Mouse (Mus musculus) monocyte, adult 5-6 weeks (primary cell): Measurements from ENCODE around the gene Gpr35. TPM values are rescaled to one million over a fixed set of nuclear protein-coding genes. Genes with fewer than 3 reads are reported as not detected.

ENCODE experiments used
- ATAC-seq: fragments of 153-309, 156-312 bp; replicated peaks from 2 replicates; pipeline ENCODE4 v1.8.0; 2017; ENCODE audit warnings: mild to moderate bottlenecking; ENCODE audit not compliant: low TSS enrichment, insufficient number of reproducible peaks, severe bottlenecking, poor library complexity, low FRiP score
- total RNA-seq: library from RNA; stranded (forward); fragments of 200-1000, 200-491, 200-594 nt; gene quantifications from 3 replicates; pipeline ENCODE4 v1.2.3, GENCODE M21; 2017

Gene Gpr35
- total RNA-seq, 1 experiment from 2014 or later = 58.5 TPM

GRCm38 (mm10) chr1:92971879-92972795 is 21.5 kb downstream of the Gpr35 start:
- peak; percentile 79 for ATAC-seq

- peak; percentile 82 for ATAC-seq
Measured at GRCm38 (mm10) chr1:92972854-92973253, 22.2 kb downstream of the Gpr35 start.

GRCm38 (mm10) chr1:92976141-92976566 is 25.5 kb downstream of the Gpr35 start:
- no peak for ATAC-seq

- peak; percentile 41; the same call in 1 of the 2 replicates for ATAC-seq
Measured at GRCm38 (mm10) chr1:92978645-92979044, 28.0 kb downstream of the Gpr35 start.

GRCm38 (mm10) chr1:92979073-92979602 is 28.5 kb downstream of the Gpr35 start:
- no peak for ATAC-seq

- ATAC-seq = no peak
Measured at GRCm38 (mm10) chr1:92981056-92981845, 30.6 kb downstream of the Gpr35 start.

GRCm38 (mm10) chr1:92982931-92983605 is 32.4 kb downstream of the Gpr35 start:
- ATAC-seq = no peak

GRCm38 (mm10) chr1:92984999-92985398 is 34.3 kb downstream of the Gpr35 start:
- no peak for ATAC-seq

GRCm38 (mm10) chr1:92988894-92989293 is 38.2 kb downstream of the Gpr35 start:
- no peak for ATAC-seq

GRCm38 (mm10) chr1:92989891-92990290 is 39.2 kb downstream of the Gpr35 start:
- no peak for ATAC-seq

- ATAC-seq = no peak
Measured at GRCm38 (mm10) chr1:92992214-92992855, 41.7 kb downstream of the Gpr35 start.

- no peak for ATAC-seq
Measured at GRCm38 (mm10) chr1:92992880-92993279, 42.2 kb downstream of the Gpr35 start.

GRCm38 (mm10) chr1:93006061-93006460 is 55.4 kb downstream of the Gpr35 start, which contains the start of gene Aqp12:
TSS of gene Aqp12 (plus strand) at chr1:93006334.
- no peak for ATAC-seq

GRCm38 (mm10) chr1:93009196-93009595 is 58.5 kb downstream of the Gpr35 start:
- ATAC-seq = no peak

GRCm38 (mm10) chr1:93010731-93011130 is 60.1 kb downstream of the Gpr35 start:
- ATAC-seq = no peak

- no peak for ATAC-seq
Measured at GRCm38 (mm10) chr1:93012103-93012585, 61.5 kb downstream of the Gpr35 start.

GRCm38 (mm10) chr1:93013367-93013766 is 62.7 kb downstream of the Gpr35 start:
- ATAC-seq = no peak

GRCm38 (mm10) chr1:93014460-93014859 is 63.8 kb downstream of the Gpr35 start:
- peak; percentile 72; the same call in 1 of the 2 replicates for ATAC-seq
